Mouse (Mus musculus) stomach, embryonic 14.5 days (tissue): ENCODE measurements around the gene Otud3. TPM values are rescaled to one million over a fixed set of nuclear protein-coding genes. Genes with fewer than 3 reads are reported as not detected.
"Not testable (repeated sequence)": the region's sequence is repeated elsewhere in the genome, so short reads cannot be mapped to it uniquely, and the experiment has no call there.

Experiments used
- ATAC-seq: fragments of 200-750 bp; cut with Nextera tagmentation; 2 replicates; pipeline ENCODE4 v1.8.0; 2017; ENCODE audit warnings: low read depth, moderate TSS enrichment; ENCODE audit not compliant: insufficient number of reproducible peaks, insufficient read depth, low FRiP score
- H3K27ac ChIP-seq: fragments of 300-500 bp; sonication (generic); 2 replicates; pipeline ENCODE4 v1.5.1; 2014; ENCODE audit warnings: mild to moderate bottlenecking, low read length, moderate library complexity, mixed read lengths
- H3K27me3 ChIP-seq: fragments of 300-500 bp; sonication (generic); 2 replicates; pipeline ENCODE4 v1.6.1; 2014; ENCODE audit warnings: low read length, control low read depth, mixed read lengths; ENCODE audit not compliant: control insufficient read depth, insufficient read depth
- H3K36me3 ChIP-seq: fragments of 300-500 bp; sonication (generic); 2 replicates; pipeline ENCODE4 v1.6.1; 2014; ENCODE audit warnings: mild to moderate bottlenecking, control low read depth, low read length, moderate library complexity, mixed read lengths; ENCODE audit not compliant: control insufficient read depth, insufficient read depth
- H3K4me1 ChIP-seq: fragments of 300-500 bp; sonication (generic); 2 replicates; pipeline ENCODE4 v1.6.1; 2014; ENCODE audit warnings: low read length, control low read depth, mixed read lengths; ENCODE audit not compliant: control insufficient read depth, insufficient read depth
- H3K4me2 ChIP-seq: fragments of 300-500 bp; sonication (generic); replicated peaks from 2 replicates; pipeline ENCODE4 v1.6.1; 2014; ENCODE audit warnings: low read depth, low read length, control low read depth
- H3K4me3 ChIP-seq: fragments of 300-500 bp; sonication (generic); 2 replicates; pipeline ENCODE4 v1.5.1; 2014; ENCODE audit warnings: low read depth, low read length, control low read depth
- H3K9ac ChIP-seq: fragments of 300-500 bp; sonication (generic); replicated peaks from 2 replicates; pipeline ENCODE4 v1.6.1; 2014; ENCODE audit warnings: low read depth, mild to moderate bottlenecking, control low read depth, low read length, moderate library complexity, mixed read lengths
- H3K9me3 ChIP-seq: fragments of 300-500 bp; sonication (generic); 2 replicates; pipeline ENCODE4 v1.6.1; 2016; ENCODE audit warnings: low read depth, low read length, control low read depth; ENCODE audit not compliant: control insufficient read depth
- WGBS: fragments of 180-500 bp; shearing (Covaris S2); extraction: QIAGEN DNeasy Blood & Tissue Kit; methylation state at CpG from one replicate; pipeline ENCODE4 v1.1.7; 2014; 5-methylcytosine and 5-hydroxymethylcytosine counted together
- polyA plus RNA-seq: library from polyadenylated mRNA; unstranded; fragments of >200 nt; fragmentation: Nextera tagmentation; extraction: Ambion mirVana; gene quantifications from 2 replicates; pipeline ENCODE4 v1.2.1, GENCODE M21; 2014

The Otud3 gene
- polyA plus RNA-seq, 1 experiment from 2014 or later, result 3.0 TPM

GRCm38 (mm10) chr4:138913141-138913787 lies 481 bp downstream of the Otud3 start:
- H3K4me3 ChIP-seq, result peak overlapping the region; percentile 93
- peaks cover 9% of the 10 kb centered on the region; the same call in 1 of the 2 replicates for H3K36me3 ChIP-seq
- peak overlapping the region; percentile 81 for H3K9ac ChIP-seq
- H3K4me1 ChIP-seq, result 0 out of 2 replicates have a peak, but pooled peaks cover 3% of the 10 kb centered on the region
- H3K27ac ChIP-seq, result no peak overlapping the region; the same call in 1 of the 2 replicates
- H3K9me3 ChIP-seq, result no peaks in the 10 kb centered on the region
- 0 out of 2 replicates have a peak, but pooled peaks have one; percentile 19 for ATAC-seq
- H3K4me2 ChIP-seq, result peak overlapping the region; percentile 97
- under 1% methylated on average over 51 of the region's 52 CpGs for WGBS
- H3K27me3 ChIP-seq, result no peaks in the 10 kb centered on the region

GRCm38 (mm10) chr4:138905624-138906337 lies 8.0 kb downstream of the Otud3 start:
- Histone ChIP-seq H3K4me2 (no peak overlapping the region), H3K4me3 (no peak overlapping the region), H3K27me3 (no peaks in the 10 kb centered on the region), H3K9ac (no peak overlapping the region), H3K27ac (no peak overlapping the region), H3K9me3 (no peaks in the 10 kb centered on the region), H3K4me1 (no peaks in the 10 kb centered on the region), H3K36me3 (peaks cover 33% of the 10 kb centered on the region)
- ATAC-seq, result no peak
- 93% methylated on average over 18 of the region's 18 CpGs for WGBS

- 61% methylated on average over 7 of the region's 7 CpGs for WGBS
- Histone ChIP-seq H3K4me1 (no peaks in the 10 kb centered on the region), H3K27me3 (no peaks in the 10 kb centered on the region), H3K36me3 (peaks cover 48% of the 10 kb centered on the region), H3K27ac (no peak overlapping the region), H3K9ac (no peak overlapping the region), H3K9me3 (no peaks in the 10 kb centered on the region), H3K4me3 (no peak overlapping the region), H3K4me2 (no peak overlapping the region)
- no peak for ATAC-seq
Observed at GRCm38 (mm10) chr4:138899361-138899760, 14.4 kb downstream of the Otud3 start.

GRCm38 (mm10) chr4:138893789-138894188 lies 20.0 kb downstream of the Otud3 start:
- H3K27ac ChIP-seq, ATAC-seq, H3K4me1 ChIP-seq, H3K9me3 ChIP-seq, H3K4me2 ChIP-seq, H3K9ac ChIP-seq, H3K4me3 ChIP-seq, H3K27me3 ChIP-seq: not testable (repeated sequence)
- H3K36me3 ChIP-seq, result peaks cover 35% of the 10 kb centered on the region
- WGBS, result 88% methylated on average over 11 of the region's 11 CpGs

- H3K4me2 ChIP-seq, result no peak overlapping the region
- ATAC-seq, result no peak
- 78% methylated on average over 6 of the region's 6 CpGs for WGBS
- no peak overlapping the region for H3K27ac ChIP-seq
- H3K9ac ChIP-seq, result no peak overlapping the region
- no peaks in the 10 kb centered on the region for H3K4me1 ChIP-seq
- no peak overlapping the region for H3K4me3 ChIP-seq
- H3K27me3 ChIP-seq, result no peaks in the 10 kb centered on the region
- peaks cover 29% of the 10 kb centered on the region for H3K36me3 ChIP-seq
- H3K9me3 ChIP-seq, result no peaks in the 10 kb centered on the region
Observed at GRCm38 (mm10) chr4:138892655-138893054, 21.1 kb downstream of the Otud3 start.

- Histone ChIP-seq H3K4me3 (no peak overlapping the region), H3K36me3 (peaks cover 5% of the 10 kb centered on the region), H3K4me1 (no peaks in the 10 kb centered on the region), H3K9ac (no peak overlapping the region), H3K27me3 (no peaks in the 10 kb centered on the region), H3K9me3 (no peaks in the 10 kb centered on the region), H3K27ac (no peak overlapping the region), H3K4me2 (no peak overlapping the region)
- no peak for ATAC-seq
- 63% methylated on average over 8 of the region's 8 CpGs for WGBS
Observed at GRCm38 (mm10) chr4:138889635-138890034, 24.1 kb downstream of the Otud3 start.

GRCm38 (mm10) chr4:138889165-138889564 lies 24.6 kb downstream of the Otud3 start:
- H3K4me1 ChIP-seq, result no peaks in the 10 kb centered on the region
- peaks cover under 1% of the 10 kb centered on the region for H3K36me3 ChIP-seq
- H3K9ac ChIP-seq, result no peak overlapping the region
- H3K9me3 ChIP-seq, result no peaks in the 10 kb centered on the region
- WGBS, result 61% methylated on average over 7 of the region's 7 CpGs
- no peak overlapping the region for H3K4me2 ChIP-seq
- no peak overlapping the region for H3K4me3 ChIP-seq
- no peaks in the 10 kb centered on the region for H3K27me3 ChIP-seq
- ATAC-seq, result no peak
- H3K27ac ChIP-seq, result no peak overlapping the region

GRCm38 (mm10) chr4:138884261-138884660 lies 29.5 kb downstream of the Otud3 start:
- ATAC-seq, result no peak
- Histone ChIP-seq H3K4me2 (no peak overlapping the region), H3K27me3 (no peaks in the 10 kb centered on the region), H3K4me1 (no peaks in the 10 kb centered on the region), H3K9ac (no peak overlapping the region), H3K9me3 (no peaks in the 10 kb centered on the region), H3K36me3 (no peaks in the 10 kb centered on the region), H3K27ac (no peak overlapping the region), H3K4me3 (no peak overlapping the region)
- WGBS, result 15% methylated on average over 6 of the region's 6 CpGs
